Mouse (Mus musculus): ENCODE data around the gene Ick.

- TF ChIP-seq CEBPB (IDR thresholded peaks at IDR 0.05; ENCODE audit: insufficient read depth, poor library complexity, severe bottlenecking) (no peak), POLR2AphosphoS2 (IDR thresholded peaks at IDR 0.05; ENCODE audit: insufficient read length, low read depth) (no peak), MYOG (IDR thresholded peaks at IDR 0.05; ENCODE audit: control insufficient read depth in 1 of 3, insufficient read depth in 1 of 3, insufficient read length in 2 of 3, low read depth in 2 of 3) (no peak), POLR2A (IDR thresholded peaks at IDR 0.05; ENCODE audit: insufficient read length, low read depth) (no peak), USF1 (IDR thresholded peaks at IDR 0.05; ENCODE audit: low read depth) (no peak), TCF3 (IDR thresholded peaks at IDR 0.05; ENCODE audit: insufficient read length, low read depth) (no peak)
Measured at GRCm38 (mm10) chr9:78164741-78165140, 55.7 kb downstream of the Ick start.

Data from myocyte (in vitro differentiated cells).